Comparison of ENCODE assay signal across 9 mouse cellular contexts in the genomic region with DNA sequence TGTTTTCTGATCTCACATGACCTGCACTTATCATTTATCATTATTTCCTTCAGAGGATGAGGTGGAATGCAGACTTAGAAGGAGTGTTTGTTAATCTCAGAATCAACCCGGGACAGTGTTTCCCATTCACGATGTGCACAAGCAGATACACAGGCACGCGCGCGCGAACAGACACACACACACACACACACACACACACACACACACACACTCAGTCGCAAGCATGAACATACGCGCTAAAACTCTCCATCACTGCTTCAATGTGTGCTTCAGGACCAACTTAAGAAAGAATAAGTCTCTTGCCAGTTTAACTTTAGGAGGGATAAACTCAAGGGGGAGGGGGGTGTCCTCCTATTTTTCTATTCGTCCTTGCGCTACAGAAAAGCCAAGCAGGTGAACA. TPM values are rescaled to one million over a fixed set of nuclear protein-coding genes. Genes with fewer than 3 reads are reported as not detected.
A peak's percentile ranks its signal among the peaks of the same experiment; 100 is the strongest.
DNase-seq lines count a peak whose midpoint lies in the region; ATAC-seq and TF ChIP-seq lines count a peak whose summit lies in the region.
"Had no signal": no experiment of that assay in that cellular context is flagged by ENCODE, and none has a peak within 500 bp of the region (broad histone marks: within the 10 kb centered on the region; RNA-seq: fewer than 3 reads in every experiment).

No protein-coding gene starts in this region.

- H3K4me1 ChIP-seq in E14TG2a.4 (replicated peaks; ENCODE audit: low read depth, low read length) = peaks cover 26% of the 10 kb centered on the region
- no peaks in the 10 kb centered on the region for H3K4me1 ChIP-seq in embryonic facial prominence, embryonic 15.5 days
- H3K4me1 ChIP-seq in limb, embryonic 12.5 days (replicated peaks) = no peaks in the 10 kb centered on the region

- no peak for TF ChIP-seq CTCF in gastrocnemius, adult 2 months (IDR thresholded peaks at IDR 0.05)
- TF ChIP-seq CTCF in E14TG2a.4 (conservative IDR thresholded peaks at IDR 0.05; ENCODE audit: low read length) = no peak

- H3K36me3 ChIP-seq in E14TG2a.4 (ENCODE audit: insufficient read depth, low read length) = no peaks in the 10 kb centered on the region
- no peaks in the 10 kb centered on the region for H3K36me3 ChIP-seq in embryonic facial prominence, embryonic 15.5 days
- H3K36me3 ChIP-seq in limb, embryonic 12.5 days = no peaks in the 10 kb centered on the region

- no peak overlapping the region for H3K27ac ChIP-seq in gastrocnemius, adult 2 months
- no peak overlapping the region for H3K27ac ChIP-seq in embryonic facial prominence, embryonic 15.5 days (replicated peaks)
- H3K27ac ChIP-seq in limb, embryonic 12.5 days = no peak overlapping the region
- H3K27ac ChIP-seq: macrophage had no signal

- intact Hi-C loops in gastrocnemius, adult 2 months (cut with DNase I) = no loop called here
- intact Hi-C loops in gastrocnemius, postnatal 36 days (cut with DNase I) = no loop called here

- no peak for DNase-seq in gastrocnemius, adult 2 months
- DNase-seq in gastrocnemius, adult 8-10 months (ENCODE audit: low spot score in 2 of 2) = no peak
- DNase-seq in T-cell, adult 2 months (ENCODE audit: low spot score) = no peak
- DNase-seq in gastrocnemius, postnatal 36 days = no peak
- no peak for DNase-seq in urinary bladder, adult 2 months (ENCODE audit: low spot score)

- peak overlapping the region; percentile 60 for H3K4me2 ChIP-seq in embryonic facial prominence, embryonic 15.5 days (replicated peaks)
- peak overlapping the region; percentile 61 for H3K4me2 ChIP-seq in limb, embryonic 12.5 days

- H3K27me3 ChIP-seq in E14TG2a.4 (ENCODE audit: insufficient read depth, low read length) = peaks cover 20% of the 10 kb centered on the region
- peaks cover 14% of the 10 kb centered on the region for H3K27me3 ChIP-seq in embryonic facial prominence, embryonic 15.5 days
- H3K27me3 ChIP-seq in limb, embryonic 12.5 days = peaks cover 15% of the 10 kb centered on the region

- no peak for ATAC-seq in embryonic facial prominence, embryonic 15.5 days (ENCODE audit: insufficient number of reproducible peaks, low FRiP score, low TSS enrichment, low read depth)
- ATAC-seq in limb, embryonic 12.5 days (ENCODE audit: insufficient number of reproducible peaks, insufficient read depth, low FRiP score, low TSS enrichment, low read depth) = no peak

- no peak overlapping the region for H3K9ac ChIP-seq in embryonic facial prominence, embryonic 15.5 days
- no peak overlapping the region for H3K9ac ChIP-seq in limb, embryonic 12.5 days (replicated peaks)

- H3K9me3 ChIP-seq in E14TG2a.4 (ENCODE audit: low read length) = no peaks in the 10 kb centered on the region
- no peaks in the 10 kb centered on the region for H3K9me3 ChIP-seq in embryonic facial prominence, embryonic 15.5 days (replicated peaks)
- H3K9me3 ChIP-seq in limb, embryonic 12.5 days = no peaks in the 10 kb centered on the region

- WGBS in embryonic facial prominence, embryonic 15.5 days = 19% methylated on average over 12 of the region's 12 CpGs
- WGBS in limb, embryonic 12.5 days = 27% methylated on average over 12 of the region's 12 CpGs

- peak overlapping the region; percentile 47; the same call in 1 of the 2 replicates for H3K4me3 ChIP-seq in gastrocnemius, adult 2 months
- peak overlapping the region; percentile 69; the same call in 1 of the 2 replicates for H3K4me3 ChIP-seq in E14TG2a.4 (replicated peaks; ENCODE audit: low read length)
- peak overlapping the region; percentile 39 for H3K4me3 ChIP-seq in embryonic facial prominence, embryonic 15.5 days (replicated peaks)
- peak overlapping the region; percentile 36 for H3K4me3 ChIP-seq in limb, embryonic 12.5 days (replicated peaks)

RNA-seq across cellular contexts. Expression of a gene that starts 0.4 kb away (rescaled TPM):
- total RNA-seq in gastrocnemius, adult 2 months (2021) = not detected
- not detected for total RNA-seq in gastrocnemius, adult 8-10 months (2022)
- polyA plus RNA-seq in embryonic facial prominence, embryonic 15.5 days (2015; fragmentation: Nextera tagmentation; extraction: Ambion mirVana) = 1.8 and 1.9 TPM in 2 replicates
- 1.3 TPM in 2 replicates for polyA plus RNA-seq in limb, embryonic 12.5 days (2016; fragmentation: Nextera tagmentation; extraction: Ambion mirVana)
- total RNA-seq in gastrocnemius, postnatal 36 days (2021) = under 1 TPM in 1 of 2 experiments, not detected in 1; 0.02 TPM
- polyA plus RNA-seq in urinary bladder, adult 2 months (2012; rRNA removed) = 0.03 and 0.07 TPM in 2 replicates
- polyA plus RNA-seq: macrophage had no signal
